Mouse (Mus musculus) kidney, embryonic 15.5 days (tissue): ENCODE results near the gene 4933434E20Rik. TPM values are rescaled to one million over a fixed set of nuclear protein-coding genes. Genes with fewer than 3 reads are reported as not detected.

Source experiments
- ATAC-seq: fragments of 200-750 bp; cut with Nextera tagmentation; replicated peaks from 2 replicates; pipeline ENCODE4 v1.8.0; 2017; ENCODE audit warnings: moderate TSS enrichment; ENCODE audit not compliant: low FRiP score
- H3K27ac ChIP-seq: fragments of 300-500 bp; sonication (generic); 2 replicates; pipeline ENCODE4 v1.5.1; 2015; ENCODE audit warnings: mild to moderate bottlenecking, inconsistent platforms
- H3K27me3 ChIP-seq: fragments of 300-500 bp; sonication (generic); 2 replicates; pipeline ENCODE4 v1.6.1; 2015; ENCODE audit warnings: inconsistent platforms
- H3K36me3 ChIP-seq: fragments of 300-500 bp; sonication (generic); 2 replicates; pipeline ENCODE4 v1.6.1; 2015; ENCODE audit warnings: inconsistent platforms
- H3K4me1 ChIP-seq: fragments of 300-500 bp; sonication (generic); 2 replicates; pipeline ENCODE4 v1.6.1; 2015; ENCODE audit warnings: inconsistent platforms
- H3K4me2 ChIP-seq: fragments of 300-500 bp; sonication (generic); 2 replicates; pipeline ENCODE4 v1.6.1; 2015; ENCODE audit warnings: moderate library complexity, mild to moderate bottlenecking, inconsistent platforms
- H3K4me3 ChIP-seq: fragments of 300-500 bp; sonication (generic); replicated peaks from 2 replicates; pipeline ENCODE4 v1.5.1; 2015; ENCODE audit warnings: mild to moderate bottlenecking, inconsistent platforms
- H3K9ac ChIP-seq: fragments of 300-500 bp; sonication (generic); 2 replicates; pipeline ENCODE4 v1.6.1; 2015; ENCODE audit warnings: mild to moderate bottlenecking, inconsistent platforms
- H3K9me3 ChIP-seq: fragments of 300-500 bp; sonication (generic); replicated peaks from 2 replicates; pipeline ENCODE4 v1.6.1; 2016; ENCODE audit warnings: inconsistent platforms
- WGBS: fragments of 180-500 bp; shearing (Covaris S2); methylation state at CpG from one replicate; pipeline ENCODE4 v1.1.7; 2015; ENCODE audit warnings: mixed read lengths; 5-methylcytosine and 5-hydroxymethylcytosine counted together
- polyA plus RNA-seq: library from polyadenylated mRNA; unstranded; fragments of >200 nt; fragmentation: Nextera tagmentation; extraction: Ambion mirVana; gene quantifications from 2 replicates; pipeline ENCODE4 v1.2.1, GENCODE M21; 2015

4933434E20Rik gene
- polyA plus RNA-seq, 1 experiment from 2014 or later = 172 TPM

- ATAC-seq = no peak
- Histone ChIP-seq H3K4me2 (peak overlapping the region; percentile 78), H3K36me3 (peaks cover 37% of the 10 kb centered on the region), H3K27me3 (no peaks in the 10 kb centered on the region), H3K9ac (no peak overlapping the region), H3K9me3 (no peaks in the 10 kb centered on the region), H3K4me3 (no peak overlapping the region), H3K4me1 (peaks cover 51% of the 10 kb centered on the region), H3K27ac (peak overlapping the region; percentile 69)
- 39% methylated on average over 3 of the region's 3 CpGs for WGBS
These were observed 32.4 kb downstream of the 4933434E20Rik start for GRCm38 (mm10) chr3:90083698-90084324.

GRCm38 (mm10) chr3:90084790-90085189 lies 33.4 kb downstream of the 4933434E20Rik start:
- Histone ChIP-seq H3K27ac (peak overlapping the region; percentile 69; the same call in 1 of the 2 replicates), H3K36me3 (peaks cover 47% of the 10 kb centered on the region), H3K4me3 (no peak overlapping the region), H3K9ac (no peak overlapping the region), H3K27me3 (no peaks in the 10 kb centered on the region), H3K4me1 (peaks cover 47% of the 10 kb centered on the region), H3K4me2 (no peak overlapping the region), H3K9me3 (no peaks in the 10 kb centered on the region)
- ATAC-seq = no peak
- 72% methylated on average over 4 of the region's 4 CpGs for WGBS

GRCm38 (mm10) chr3:90085281-90085680 lies 33.8 kb downstream of the 4933434E20Rik start:
- H3K27ac ChIP-seq = no peak overlapping the region
- H3K4me3 ChIP-seq = no peak overlapping the region
- H3K4me1 ChIP-seq = peaks cover 47% of the 10 kb centered on the region

GRCm38 (mm10) chr3:90086068-90086467 lies 34.6 kb downstream of the 4933434E20Rik start:
- 83% methylated on average over 5 of the region's 5 CpGs for WGBS
- peaks cover 44% of the 10 kb centered on the region for H3K4me1 ChIP-seq
- H3K9me3 ChIP-seq = no peaks in the 10 kb centered on the region
- H3K9ac ChIP-seq = no peak overlapping the region
- no peak for ATAC-seq
- no peak overlapping the region for H3K4me3 ChIP-seq
- no peak overlapping the region for H3K27ac ChIP-seq
- no peak overlapping the region for H3K4me2 ChIP-seq
- peaks cover 60% of the 10 kb centered on the region for H3K36me3 ChIP-seq
- H3K27me3 ChIP-seq = no peaks in the 10 kb centered on the region

More at GRCm38 (mm10) chr3:90085281-90085680, 33.8 kb downstream of the 4933434E20Rik start:
- H3K9me3 ChIP-seq = no peaks in the 10 kb centered on the region
- H3K9ac ChIP-seq = no peak overlapping the region
- no peaks in the 10 kb centered on the region for H3K27me3 ChIP-seq
- H3K36me3 ChIP-seq = peaks cover 52% of the 10 kb centered on the region
- 82% methylated on average over 6 of the region's 6 CpGs for WGBS
- no peak overlapping the region for H3K4me2 ChIP-seq
- ATAC-seq = no peak

GRCm38 (mm10) chr3:90088617-90089016 lies 37.2 kb downstream of the 4933434E20Rik start:
- H3K9me3 ChIP-seq = no peaks in the 10 kb centered on the region
- no peak overlapping the region for H3K27ac ChIP-seq
- ATAC-seq = no peak
- H3K4me2 ChIP-seq = no peak overlapping the region
- WGBS = 90% methylated on average over 2 of the region's 2 CpGs
- no peak overlapping the region for H3K9ac ChIP-seq
- no peak overlapping the region for H3K4me3 ChIP-seq
- peaks cover 19% of the 10 kb centered on the region for H3K4me1 ChIP-seq
- H3K36me3 ChIP-seq = peaks cover 77% of the 10 kb centered on the region
- no peaks in the 10 kb centered on the region for H3K27me3 ChIP-seq

GRCm38 (mm10) chr3:90090892-90091291 lies 39.5 kb downstream of the 4933434E20Rik start:
- no peaks in the 10 kb centered on the region for H3K27me3 ChIP-seq
- no peaks in the 10 kb centered on the region for H3K9me3 ChIP-seq
- no peak overlapping the region for H3K4me2 ChIP-seq
- no peak overlapping the region for H3K27ac ChIP-seq
- no peaks in the 10 kb centered on the region for H3K4me1 ChIP-seq
- H3K36me3 ChIP-seq = peaks cover 97% of the 10 kb centered on the region
- H3K9ac ChIP-seq = no peak overlapping the region
- no peak for ATAC-seq
- 89% methylated on average over 6 of the region's 6 CpGs for WGBS
- H3K4me3 ChIP-seq = no peak overlapping the region

GRCm38 (mm10) chr3:90094453-90094852 lies 43.0 kb downstream of the 4933434E20Rik start:
- WGBS = 94% methylated on average over 3 of the region's 3 CpGs
- H3K27ac ChIP-seq = no peak overlapping the region
- peaks cover 5% of the 10 kb centered on the region; the same call in 1 of the 2 replicates for H3K4me1 ChIP-seq
- H3K4me2 ChIP-seq = no peak overlapping the region
- ATAC-seq = no peak
- no peaks in the 10 kb centered on the region for H3K9me3 ChIP-seq
- H3K36me3 ChIP-seq = peaks cover 100% of the 10 kb centered on the region
- H3K9ac ChIP-seq = no peak overlapping the region
- H3K27me3 ChIP-seq = no peaks in the 10 kb centered on the region
- no peak overlapping the region for H3K4me3 ChIP-seq

- Histone ChIP-seq H3K4me2 (no peak overlapping the region), H3K4me1 (peaks cover 5% of the 10 kb centered on the region; the same call in 1 of the 2 replicates), H3K4me3 (no peak overlapping the region), H3K27ac (peak overlapping the region; percentile 64), H3K9ac (no peak overlapping the region), H3K9me3 (no peaks in the 10 kb centered on the region), H3K27me3 (no peaks in the 10 kb centered on the region), H3K36me3 (peaks cover 86% of the 10 kb centered on the region)
- ATAC-seq = no peak
- WGBS = 77% methylated on average over 5 of the region's 5 CpGs
These were observed 46.5 kb downstream of the 4933434E20Rik start for GRCm38 (mm10) chr3:90097928-90098327.

GRCm38 (mm10) chr3:90101010-90101409 lies 49.6 kb downstream of the 4933434E20Rik start:
- no peaks in the 10 kb centered on the region for H3K27me3 ChIP-seq
- no peak overlapping the region for H3K4me3 ChIP-seq
- H3K9me3 ChIP-seq = no peaks in the 10 kb centered on the region
- no peak overlapping the region for H3K27ac ChIP-seq
- H3K36me3 ChIP-seq = peaks cover 56% of the 10 kb centered on the region
- no peak overlapping the region for H3K4me2 ChIP-seq
- peaks cover 5% of the 10 kb centered on the region; the same call in 1 of the 2 replicates for H3K4me1 ChIP-seq
- no peak for ATAC-seq
- H3K9ac ChIP-seq = no peak overlapping the region
- 93% methylated on average over 3 of the region's 3 CpGs for WGBS

GRCm38 (mm10) chr3:90101673-90102072 lies 50.2 kb downstream of the 4933434E20Rik start:
- WGBS = 91% methylated on average over 2 of the region's 2 CpGs
- Histone ChIP-seq H3K4me3 (no peak overlapping the region), H3K36me3 (peaks cover 49% of the 10 kb centered on the region), H3K4me2 (no peak overlapping the region), H3K27me3 (no peaks in the 10 kb centered on the region), H3K9me3 (no peaks in the 10 kb centered on the region), H3K9ac (no peak overlapping the region), H3K4me1 (peaks cover 5% of the 10 kb centered on the region; the same call in 1 of the 2 replicates), H3K27ac (no peak overlapping the region)
- ATAC-seq = no peak

- no peak overlapping the region for H3K4me3 ChIP-seq
- H3K4me1 ChIP-seq = peaks cover 5% of the 10 kb centered on the region; the same call in 1 of the 2 replicates
- 53% methylated on average over 2 of the region's 2 CpGs for WGBS
- no peak overlapping the region for H3K4me2 ChIP-seq
- peaks cover 43% of the 10 kb centered on the region for H3K36me3 ChIP-seq
- 0 out of 2 replicates have a peak, but pooled peaks have one; percentile 58 for ATAC-seq
- no peaks in the 10 kb centered on the region for H3K27me3 ChIP-seq
- no peak overlapping the region for H3K9ac ChIP-seq
- no peak overlapping the region for H3K27ac ChIP-seq
- no peaks in the 10 kb centered on the region for H3K9me3 ChIP-seq
These were observed 50.8 kb downstream of the 4933434E20Rik start for GRCm38 (mm10) chr3:90102239-90102638.

- Histone ChIP-seq H3K27me3 (no peaks in the 10 kb centered on the region), H3K27ac (no peak overlapping the region), H3K36me3 (peaks cover 34% of the 10 kb centered on the region), H3K4me3 (no peak overlapping the region), H3K4me2 (no peak overlapping the region), H3K4me1 (peaks cover 5% of the 10 kb centered on the region; the same call in 1 of the 2 replicates), H3K9me3 (no peaks in the 10 kb centered on the region), H3K9ac (no peak overlapping the region)
- no peak for ATAC-seq
- 33% methylated on average over 2 of the region's 2 CpGs for WGBS
These were observed 51.7 kb downstream of the 4933434E20Rik start for GRCm38 (mm10) chr3:90103176-90103575.
